Mouse (Mus musculus) testis, adult 2 months (tissue): ENCODE data around the gene Sag. TPM values are rescaled to one million over a fixed set of nuclear protein-coding genes. Genes with fewer than 3 reads are reported as not detected.

Experiments used
- H3K27ac ChIP-seq: fragments of 200-500 bp; 2 replicates; pipeline ENCODE4 v1.5.1; 2012; ENCODE audit warnings: low read depth, low read length; ENCODE audit not compliant: control insufficient read depth, insufficient read depth
- H3K27me3 ChIP-seq: fragments of 200-500 bp; 2 replicates; pipeline ENCODE4 v1.6.1; 2012; ENCODE audit warnings: mild to moderate bottlenecking, low read length, moderate library complexity; ENCODE audit not compliant: control insufficient read depth, insufficient read depth
- H3K36me3 ChIP-seq: fragments of 200-500 bp; 2 replicates; pipeline ENCODE4 v1.6.1; 2012; ENCODE audit warnings: mild to moderate bottlenecking, low read length; ENCODE audit not compliant: control insufficient read depth, insufficient read depth
- H3K4me1 ChIP-seq: fragments of 200-500 bp; 2 replicates; pipeline ENCODE4 v1.6.1; 2012; ENCODE audit warnings: low read length; ENCODE audit not compliant: control insufficient read depth, insufficient read depth
- H3K4me3 ChIP-seq: fragments of 200-500 bp; 2 replicates; pipeline ENCODE4 v1.5.1; 2012; ENCODE audit warnings: low read depth, mild to moderate bottlenecking, low read length, moderate library complexity, mixed read lengths; ENCODE audit not compliant: control insufficient read depth
- CTCF ChIP-seq: fragments of 200-500 bp; IDR thresholded peaks from 2 replicates; pipeline ENCODE4 v1.5.1; 2012; ENCODE audit warnings: low read depth, mild to moderate bottlenecking, inconsistent platforms, low read length, moderate library complexity; ENCODE audit not compliant: control insufficient read depth, insufficient read depth, insufficient replicate concordance
- POLR2A ChIP-seq: fragments of 200-500 bp; IDR thresholded peaks from 2 replicates; pipeline ENCODE4 v1.6.1; 2012; ENCODE audit warnings: low read depth, mild to moderate bottlenecking, inconsistent platforms, low read length, moderate library complexity; ENCODE audit not compliant: control insufficient read depth
- polyA plus RNA-seq: library from polyadenylated mRNA; depleted of rRNA; stranded (reverse); fragments of >200 nt; gene quantifications from 2 replicates; pipeline ENCODE4 v1.2.3, GENCODE M21; 2012; rRNA removed

The Sag gene
- 11.1 and 11.2 TPM in 2 replicates for polyA plus RNA-seq

GRCm38 (mm10) chr1:87803576-87803975 is at the start of gene Sag:
TSS of gene Sag (plus strand) at chr1:87803680.
- no peak within 1 kb of the TSS for H3K27ac ChIP-seq
- H3K4me1 ChIP-seq = no peaks in the 10 kb centered on the region
- TF ChIP-seq POLR2A (no peak), CTCF (no peak)
- no peak within 1 kb of the TSS for H3K4me3 ChIP-seq
- no peaks in the 10 kb centered on the region for H3K36me3 ChIP-seq
- no peaks in the 10 kb centered on the region for H3K27me3 ChIP-seq

- peak within 1 kb of the TSS; percentile 92 for H3K4me3 ChIP-seq
- peak within 1 kb of the TSS; percentile 84 for H3K27ac ChIP-seq
- no peaks in the 10 kb centered on the region for H3K36me3 ChIP-seq
- peaks cover 2% of the 10 kb centered on the region; the same call in 1 of the 2 replicates for H3K4me1 ChIP-seq
- H3K27me3 ChIP-seq = no peaks in the 10 kb centered on the region
- TF ChIP-seq POLR2A = peak; percentile 63
- no peak for TF ChIP-seq CTCF
These were observed 47.6 kb upstream of the Sag start, which contains the start of gene Atg16l1 for GRCm38 (mm10) chr1:87755641-87756470. TSS of gene Atg16l1 (plus strand) at chr1:87755870.

- Histone ChIP-seq H3K4me1 (no peaks in the 10 kb centered on the region), H3K4me3 (no peak overlapping the region), H3K36me3 (no peaks in the 10 kb centered on the region), H3K27ac (no peak overlapping the region), H3K27me3 (no peaks in the 10 kb centered on the region)
- TF ChIP-seq POLR2A = no peak
- TF ChIP-seq CTCF = no peak
These were observed 39.7 kb upstream of the Sag start for GRCm38 (mm10) chr1:87763821-87764220.

GRCm38 (mm10) chr1:87765741-87766140 is 37.7 kb upstream of the Sag start:
- H3K4me3 ChIP-seq = no peak overlapping the region
- no peaks in the 10 kb centered on the region for H3K27me3 ChIP-seq
- no peaks in the 10 kb centered on the region for H3K4me1 ChIP-seq
- H3K27ac ChIP-seq = no peak overlapping the region
- no peaks in the 10 kb centered on the region for H3K36me3 ChIP-seq
- TF ChIP-seq POLR2A (no peak), CTCF (no peak)

GRCm38 (mm10) chr1:87766233-87766632 is 37.2 kb upstream of the Sag start:
- H3K36me3 ChIP-seq = no peaks in the 10 kb centered on the region
- TF ChIP-seq POLR2A (no peak), CTCF (peak; percentile 56; the same call in 1 of the 2 replicates)
- H3K27ac ChIP-seq = no peak overlapping the region
- no peaks in the 10 kb centered on the region for H3K4me1 ChIP-seq
- no peak overlapping the region for H3K4me3 ChIP-seq
- no peaks in the 10 kb centered on the region for H3K27me3 ChIP-seq

GRCm38 (mm10) chr1:87769263-87769662 is 34.2 kb upstream of the Sag start:
- Histone ChIP-seq H3K4me1 (no peaks in the 10 kb centered on the region), H3K27me3 (no peaks in the 10 kb centered on the region), H3K36me3 (no peaks in the 10 kb centered on the region), H3K4me3 (no peak overlapping the region), H3K27ac (no peak overlapping the region)
- TF ChIP-seq POLR2A (no peak), CTCF (no peak)

- Histone ChIP-seq H3K36me3 (no peaks in the 10 kb centered on the region), H3K4me1 (no peaks in the 10 kb centered on the region), H3K27me3 (no peaks in the 10 kb centered on the region), H3K4me3 (no peak overlapping the region), H3K27ac (no peak overlapping the region)
- TF ChIP-seq POLR2A (no peak), CTCF (no peak)
These were observed 33.0 kb upstream of the Sag start for GRCm38 (mm10) chr1:87770486-87770885.

GRCm38 (mm10) chr1:87771724-87772123 is 31.8 kb upstream of the Sag start:
- Histone ChIP-seq H3K4me1 (no peaks in the 10 kb centered on the region), H3K27me3 (no peaks in the 10 kb centered on the region), H3K36me3 (no peaks in the 10 kb centered on the region), H3K27ac (no peak overlapping the region), H3K4me3 (no peak overlapping the region)
- TF ChIP-seq POLR2A (no peak), CTCF (no peak)
